Mouse (Mus musculus): ENCODE results near the gene Per2.

DNA sequence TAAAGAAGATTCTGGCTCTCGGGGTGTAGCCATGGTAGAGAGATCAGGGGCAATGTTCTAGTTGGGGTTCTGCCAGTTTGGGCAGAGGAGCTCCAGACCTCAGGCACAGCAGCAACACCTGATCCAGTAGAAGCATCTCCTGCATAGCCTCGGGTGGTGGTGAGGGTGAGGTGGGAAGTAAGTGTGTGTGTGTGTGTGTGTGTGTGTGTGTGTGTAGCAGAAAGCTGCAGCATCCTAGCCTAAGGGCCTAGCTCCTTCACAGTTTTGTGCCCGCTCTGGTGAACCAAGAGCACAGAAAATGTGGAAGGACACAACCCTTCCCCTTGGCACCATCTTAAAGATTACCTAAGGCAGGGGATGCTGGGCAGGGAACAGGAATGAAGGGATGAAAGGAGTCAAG lies 34.8 kb upstream of the Per2 start:
- TF ChIP-seq CTCF (IDR thresholded peaks at IDR 0.05; ENCODE audit: extremely low read depth, insufficient read depth, insufficient read length, insufficient replicate concordance) (no peak), POLR2A (IDR thresholded peaks at IDR 0.05; ENCODE audit: low read depth, low read length) (no peak)

All from spleen, adult 2 months (tissue).